Mouse (Mus musculus) cerebellum, postnatal 10 days (tissue): ENCODE measurements around the gene Elof1.
"Not testable (repeated sequence)": the region's sequence is repeated elsewhere in the genome, so short reads cannot be mapped to it uniquely, and the experiment has no call there.

Experiments used
- DNase-seq, 2 experiments: peaks; one replicate each; pipeline ENCODE4 v3.0.0; 2021; ENCODE audit warnings: mixed read lengths in 2 of 2

Elof1 gene

DNA sequence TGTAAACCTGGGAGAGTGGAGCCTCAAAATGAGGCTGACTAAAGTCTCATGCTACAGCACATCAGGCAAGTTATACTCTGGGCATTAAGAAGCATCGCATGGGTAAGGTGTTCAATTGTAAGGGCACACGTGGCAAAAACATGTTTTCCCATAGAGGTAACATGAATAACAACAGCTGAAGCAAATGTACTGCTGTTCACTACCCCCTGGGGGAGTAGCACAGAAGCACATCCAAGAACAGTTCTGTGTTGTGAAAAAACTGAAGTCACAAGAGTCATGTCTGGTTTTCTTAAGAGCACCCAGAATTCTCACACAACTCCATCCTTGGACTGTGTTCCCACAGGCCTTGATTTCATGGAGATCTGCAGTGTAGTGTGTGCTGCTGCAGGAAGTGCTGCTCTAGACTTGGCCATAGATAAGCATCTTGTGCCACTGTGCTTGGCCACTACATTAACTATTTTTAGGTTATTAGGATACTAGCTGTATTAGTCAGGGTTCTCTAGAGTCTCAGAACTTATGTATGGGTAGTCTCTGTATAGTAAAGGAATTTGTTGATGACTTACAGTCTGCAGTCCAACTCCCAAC, 29.8 kb downstream of the Elof1 start:
- no peak for DNase-seq

DNA sequence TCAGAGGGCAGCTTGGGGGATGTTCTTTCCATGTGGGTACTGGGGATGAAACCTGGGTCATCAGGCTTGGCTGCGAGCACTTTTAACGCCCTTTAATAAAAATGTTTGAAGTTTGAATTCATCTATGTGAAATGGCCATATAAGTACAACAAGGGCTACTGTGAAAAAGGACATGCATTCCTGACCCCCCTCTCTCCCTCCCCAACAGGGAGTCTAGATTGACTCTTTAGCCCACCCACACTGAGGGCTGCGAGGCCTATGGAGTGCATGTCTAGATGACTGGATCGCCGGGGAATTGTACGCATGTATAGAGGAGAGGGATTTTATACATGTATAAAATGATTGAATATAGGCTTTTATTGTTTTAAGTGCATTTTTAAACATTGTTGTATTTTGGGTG, 31.0 kb downstream of the Elof1 start:
- DNase-seq = no peak

DNA sequence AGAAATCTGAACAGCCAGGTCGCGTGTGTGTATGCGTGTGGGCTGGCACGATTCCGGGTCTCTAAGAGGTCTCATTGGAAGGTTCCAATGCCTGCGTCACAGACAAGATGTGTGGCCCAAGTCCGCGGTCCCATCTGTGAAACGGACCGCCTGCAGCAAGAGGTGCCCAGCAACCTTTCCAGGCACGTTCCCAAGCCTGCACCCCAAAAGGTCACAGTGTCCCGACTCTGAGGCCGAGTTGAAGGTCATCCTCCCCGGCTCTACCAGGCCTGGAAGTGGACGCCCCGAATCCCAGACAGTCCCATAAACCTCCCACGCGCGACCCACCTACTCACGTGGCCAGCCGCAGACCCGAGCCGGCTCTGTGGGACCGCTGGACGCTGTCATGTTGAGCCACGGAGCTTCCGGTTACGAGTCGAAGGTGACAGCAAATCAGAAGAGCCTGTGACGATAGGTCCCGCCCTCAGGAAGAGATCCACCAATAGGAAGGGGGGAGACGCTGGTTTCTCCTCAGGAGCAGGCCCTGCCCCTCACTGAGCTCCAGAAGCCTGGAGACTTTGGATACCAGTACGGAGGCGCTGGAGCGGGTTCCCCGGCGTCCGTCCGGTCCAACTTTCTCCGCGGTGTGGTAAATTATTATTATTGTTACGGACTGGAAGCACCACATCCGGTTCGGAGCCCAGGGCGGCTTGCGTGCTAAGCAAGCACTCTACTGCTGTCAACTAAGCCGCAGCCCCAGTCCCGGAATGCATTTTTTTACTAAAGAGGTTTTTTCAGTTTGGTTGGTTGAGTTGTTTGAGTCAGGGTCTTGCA, 31.7 kb downstream of the Elof1 start, which contains the start of gene Ecsit:
Ecsit (minus strand) TSS at position 417 of the 813 bp plus-strand sequence.
- peak; percentile 96 for DNase-seq

DNA sequence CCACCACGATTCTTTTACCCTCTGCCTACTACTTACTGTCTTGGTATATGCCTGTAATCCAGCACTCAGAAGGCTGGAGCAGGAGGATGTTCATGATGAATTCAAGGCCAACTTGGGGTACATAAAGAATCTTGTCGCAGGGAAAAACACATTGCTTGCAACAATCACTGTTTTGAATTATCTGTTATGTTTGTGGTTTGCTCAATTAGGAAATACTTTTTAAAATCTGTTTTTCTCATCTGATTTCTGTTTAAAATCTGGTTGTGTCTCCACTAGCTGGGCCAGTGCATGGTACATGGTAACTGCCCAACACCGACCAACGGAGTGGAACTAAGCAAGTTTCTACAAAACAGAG, 32.3 kb downstream of the Elof1 start:
- no peak for DNase-seq

DNA sequence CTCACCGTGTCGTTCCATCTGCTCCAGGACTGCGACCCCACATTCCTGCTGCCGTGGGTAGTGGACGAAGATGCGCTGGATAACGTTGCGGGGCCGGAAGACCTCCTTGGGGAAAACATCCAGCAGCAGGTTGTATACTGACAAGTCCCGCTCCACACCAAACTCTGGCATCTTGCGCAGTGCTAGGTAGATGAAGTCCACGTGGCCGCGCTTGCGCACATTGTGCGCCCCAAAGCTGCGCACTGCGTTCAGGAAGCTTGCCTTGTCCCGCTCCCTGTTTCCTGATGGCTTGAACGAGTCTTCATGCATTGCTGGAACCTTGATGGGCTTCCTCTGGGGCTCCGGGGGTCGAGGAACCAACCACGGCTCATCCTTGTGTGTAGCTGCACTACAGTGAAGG, 40.7 kb downstream of the Elof1 start:
- no peak for DNase-seq

DNA sequence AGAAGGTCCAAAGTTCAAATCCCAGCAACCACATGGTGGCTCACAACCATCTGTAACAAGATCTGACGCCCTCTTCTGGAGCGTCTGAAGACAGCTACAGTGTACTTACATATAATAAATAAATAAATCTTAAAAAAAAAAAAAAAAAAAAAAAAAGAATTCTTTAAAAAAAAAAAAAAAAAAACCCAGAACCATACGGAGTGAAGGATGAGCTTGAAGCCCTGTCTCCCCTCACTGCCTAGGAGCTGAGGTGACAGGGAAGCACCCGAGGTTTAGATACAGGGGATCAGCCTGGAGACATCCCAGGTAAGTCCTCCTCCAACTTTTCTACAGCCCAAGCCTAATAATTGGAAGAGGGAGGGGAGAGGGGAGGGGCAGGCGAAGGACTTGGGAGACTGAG, 41.2 kb downstream of the Elof1 start:
- DNase-seq = not testable (repeated sequence)

DNA sequence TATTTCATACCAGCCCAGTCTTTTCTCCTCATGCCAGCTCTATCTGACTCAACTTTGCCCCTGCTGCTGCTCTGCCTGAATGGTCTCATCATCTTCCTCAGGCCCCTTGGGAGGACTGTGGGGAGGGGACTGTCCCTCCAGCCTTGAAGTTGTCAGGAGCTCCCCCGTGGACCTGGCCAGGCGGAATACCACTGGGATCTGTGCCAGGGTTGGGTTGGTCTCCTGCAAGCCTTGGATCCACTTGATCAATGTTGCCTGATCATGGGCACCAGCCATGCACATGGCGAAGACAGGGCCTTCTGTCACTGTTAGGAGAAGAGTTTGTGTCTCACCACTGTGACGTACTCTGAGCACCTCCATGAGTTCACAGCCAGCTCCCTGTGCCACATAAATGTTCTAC, 44.7 kb downstream of the Elof1 start:
- peak; percentile 52 to 59 for DNase-seq

DNA sequence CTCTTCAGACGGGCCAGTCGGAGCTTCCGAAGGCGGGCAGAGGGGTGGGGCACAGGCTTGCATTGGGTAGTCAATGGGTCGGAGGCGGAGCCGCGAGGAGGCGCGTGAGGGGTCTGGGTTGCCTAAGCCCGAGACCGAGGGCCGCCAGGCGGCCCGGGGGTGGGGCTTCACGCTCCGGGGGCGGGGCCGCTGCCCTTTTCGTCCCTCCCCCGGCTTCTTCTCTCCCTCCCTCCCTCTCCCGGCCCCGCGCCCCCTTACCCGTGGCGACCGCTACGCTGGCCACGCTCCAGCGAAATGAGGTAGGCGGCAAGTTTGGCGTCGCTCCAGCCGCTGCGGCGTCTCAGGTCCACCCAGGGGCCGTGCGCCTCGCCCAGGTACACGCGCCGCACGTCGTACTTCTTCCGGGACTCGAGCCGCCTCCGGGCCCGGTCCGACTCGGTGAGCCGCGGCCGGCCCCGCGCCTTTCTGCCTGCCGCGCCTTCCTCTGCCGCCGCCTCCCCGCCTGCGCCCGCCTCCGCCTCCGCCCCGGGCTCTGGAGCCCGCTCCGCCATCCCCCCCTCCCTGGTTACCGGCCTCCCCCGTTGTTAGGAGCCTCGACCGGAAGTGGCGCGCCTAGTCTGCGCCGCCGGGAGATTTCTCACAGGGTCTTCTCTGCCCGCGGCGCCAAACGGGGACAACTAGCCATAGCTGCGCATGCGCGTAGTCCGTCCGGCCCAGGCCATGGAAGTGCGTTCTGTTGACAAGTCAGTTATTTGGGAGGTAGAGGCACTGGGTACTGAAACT, 46.0 kb downstream of the Elof1 start, which contains the start of the genes Gm49318 and Zfp653:
Gm49318 (minus strand) TSS at position 469 of the 783 bp plus-strand sequence.
Zfp653 (minus strand) TSS at position 586 of the 783 bp plus-strand sequence.
- peak; percentile 99 for DNase-seq

DNA sequence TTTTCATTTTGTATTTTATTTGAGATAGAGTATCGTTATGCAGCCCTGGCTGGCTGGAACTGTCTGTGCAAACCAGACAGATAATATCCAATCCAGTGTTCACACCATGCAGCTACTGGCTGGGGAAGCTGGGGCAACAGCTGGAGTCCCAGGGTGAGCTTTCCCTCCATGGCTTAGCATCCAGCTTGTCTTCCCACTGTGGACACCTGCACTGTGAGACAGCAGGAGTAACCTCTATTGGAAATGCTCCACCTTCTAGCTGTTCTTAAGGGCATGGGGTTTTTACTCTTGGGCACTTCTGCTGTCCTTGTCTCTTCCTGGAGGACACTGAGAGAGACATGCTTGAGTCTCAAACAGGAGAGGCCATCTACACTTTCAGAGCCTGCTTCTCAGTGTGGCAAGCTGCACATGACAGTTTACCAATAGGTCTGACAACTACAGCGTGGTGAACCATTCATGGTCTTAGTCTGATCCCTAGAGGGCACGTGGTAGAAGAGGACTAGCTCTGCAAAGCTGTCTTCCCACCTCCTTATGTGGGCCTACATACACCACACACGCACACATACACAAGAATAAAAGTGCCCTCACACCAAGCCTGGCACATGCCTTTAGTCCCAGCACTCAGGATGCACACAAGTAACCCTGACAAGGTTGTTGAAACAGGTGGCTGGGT, 47.0 kb downstream of the Elof1 start:
- no peak for DNase-seq

DNA sequence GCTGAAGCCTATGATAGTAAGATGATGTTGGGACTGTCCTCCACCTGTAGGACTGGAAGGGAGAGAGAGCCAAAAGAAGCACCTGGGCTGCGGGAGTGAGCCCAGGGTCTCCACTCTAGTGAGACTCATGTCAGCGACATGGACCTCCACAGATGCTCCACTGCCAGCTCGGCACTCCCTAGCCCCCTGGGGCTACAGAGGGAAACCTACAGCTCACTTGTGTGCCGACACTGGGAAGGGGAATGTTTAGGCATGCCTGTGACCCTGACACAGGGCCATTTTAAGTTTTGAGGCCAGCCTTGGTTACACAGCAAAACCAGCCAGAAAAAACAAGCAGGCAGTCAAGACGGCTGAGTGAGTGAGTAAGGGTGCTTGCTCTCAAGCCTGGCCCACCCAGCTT, 49.8 kb downstream of the Elof1 start:
- no peak for DNase-seq

DNA sequence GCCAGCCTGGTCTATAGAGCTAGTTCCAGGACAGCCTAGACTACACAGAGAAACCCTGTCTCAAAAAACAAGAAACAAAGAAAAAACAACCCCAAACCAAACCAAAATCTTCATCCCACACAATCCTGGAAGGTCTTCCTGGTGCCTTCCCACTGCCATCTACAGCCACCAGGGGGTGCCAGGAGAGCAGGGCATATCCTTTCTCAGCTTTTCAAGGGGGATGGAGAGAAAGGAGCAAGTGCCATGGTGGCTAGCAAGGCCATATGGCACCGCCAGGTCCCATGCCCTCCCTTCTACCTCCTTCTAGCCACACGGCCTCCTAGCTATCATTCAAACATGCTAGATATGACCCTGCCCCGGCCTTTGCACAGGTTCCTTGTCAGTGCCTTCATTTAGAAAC, 50.5 kb downstream of the Elof1 start:
- DNase-seq = peak; percentile 84 to 85

DNA sequence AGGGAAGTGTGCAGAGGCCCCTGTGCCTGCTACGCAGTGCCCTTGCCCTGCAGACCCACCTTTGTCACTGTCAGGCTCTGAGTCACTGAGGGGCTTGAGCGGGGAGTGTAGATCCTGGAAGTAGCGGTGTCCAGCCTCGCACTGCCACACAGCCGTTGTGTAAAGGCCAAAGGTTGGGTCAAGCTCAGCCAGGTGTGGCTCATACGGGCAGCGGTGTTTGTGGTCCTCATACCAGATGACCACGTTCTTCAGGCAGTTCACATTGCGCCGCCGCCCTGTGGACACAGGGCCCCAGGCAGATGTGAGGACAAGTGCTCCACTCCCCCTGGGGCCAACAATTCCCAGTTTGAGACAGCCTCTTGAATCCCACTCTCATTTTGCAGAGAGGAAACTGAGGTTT, 51.3 kb downstream of the Elof1 start:
- no peak for DNase-seq

DNA sequence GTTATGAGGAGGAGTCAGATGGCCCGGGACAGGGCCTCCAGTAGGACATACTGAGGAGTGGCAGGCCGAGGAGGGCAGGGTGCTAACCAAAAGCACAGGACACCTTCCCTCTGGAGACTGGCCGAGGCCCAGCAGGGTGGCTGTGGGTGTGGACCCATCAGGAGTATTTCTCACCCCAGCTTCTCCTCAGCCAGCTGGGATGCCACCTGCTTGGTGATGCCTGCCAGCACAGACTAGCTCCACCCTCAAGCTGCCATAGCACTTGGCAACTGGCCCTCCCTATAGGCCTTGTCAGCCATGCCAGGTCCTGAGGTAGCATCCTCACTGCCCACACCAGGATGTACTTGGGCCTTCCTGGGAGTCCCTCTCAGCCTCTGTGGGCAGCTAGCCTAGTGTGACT, 52.6 kb downstream of the Elof1 start:
- DNase-seq = peak; percentile 85 to 89
